Mouse (Mus musculus): ENCODE results near the gene Mboat2. TPM values are rescaled to one million over a fixed set of nuclear protein-coding genes. Genes with fewer than 3 reads are reported as not detected.

Mboat2 gene
- 16.6 and 17.2 TPM in 2 replicates for polyA plus RNA-seq (2011; ENCODE audit: insufficient read length, low read depth, missing spikeins)

DNA sequence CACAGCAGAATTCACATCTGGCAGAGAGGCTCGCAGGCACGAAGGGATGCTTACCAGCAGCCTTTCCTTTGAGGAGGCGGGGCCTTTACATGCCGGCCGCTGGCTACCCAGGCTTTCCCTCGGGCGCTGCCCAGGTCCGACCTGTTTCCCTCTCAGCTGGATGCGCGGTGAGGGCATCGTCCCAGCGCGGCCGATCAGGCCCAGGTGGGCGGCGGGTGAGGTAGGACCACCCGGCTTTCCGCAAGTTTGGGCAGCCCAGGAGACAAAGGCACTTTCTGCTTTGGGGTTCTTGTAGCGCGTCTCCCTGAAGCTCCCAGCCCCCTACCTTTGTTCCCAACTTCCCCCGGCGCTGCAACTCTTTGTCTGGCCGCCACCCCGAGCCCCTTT lies at the start of gene Mboat2:
Gene Mboat2 (plus strand): TSS at position 114 of the 387 bp plus-strand sequence.
- TF ChIP-seq POLR2A (IDR thresholded peaks at IDR 0.05; ENCODE audit: low read depth, low read length) (no peak; the same call in 1 of the 2 replicates), CTCF (IDR thresholded peaks at IDR 0.05; ENCODE audit: borderline replicate concordance, insufficient read depth, low read length) (no peak)
- Histone ChIP-seq H3K4me3 (ENCODE audit: insufficient read depth, low read length) (peak within 1 kb of the TSS; percentile 80), H3K4me1 (ENCODE audit: control insufficient read depth, insufficient read depth, low read length) (no peaks in the 10 kb centered on the region), H3K27ac (ENCODE audit: insufficient read depth, low read length) (no peak within 1 kb of the TSS)

DNA sequence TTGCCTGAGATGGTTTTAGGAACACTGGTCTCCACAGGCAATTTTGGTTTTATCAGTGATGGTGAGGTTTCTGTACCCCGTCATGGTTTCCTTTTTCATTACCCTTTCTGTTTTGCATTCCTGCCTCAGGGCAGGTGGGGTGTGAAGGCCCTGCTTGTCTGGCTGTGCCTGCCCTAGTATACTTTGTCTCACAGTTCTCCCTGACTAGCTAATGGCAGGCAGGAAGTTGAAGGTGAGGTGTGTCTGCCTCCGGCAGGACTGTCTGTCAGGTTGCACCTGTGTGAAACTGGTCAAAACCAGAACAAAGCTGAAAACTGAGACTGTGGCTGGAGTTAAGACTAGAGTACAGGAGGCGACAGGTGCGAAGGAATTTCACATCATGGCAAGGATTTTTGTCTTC lies 46.9 kb upstream of the Mboat2 start:
- TF ChIP-seq CTCF (IDR thresholded peaks at IDR 0.05; ENCODE audit: borderline replicate concordance, insufficient read depth, low read length) (no peak), POLR2A (IDR thresholded peaks at IDR 0.05; ENCODE audit: low read depth, low read length) (no peak)
- Histone ChIP-seq H3K27ac (ENCODE audit: insufficient read depth, low read length) (no peak overlapping the region), H3K4me3 (ENCODE audit: insufficient read depth, low read length) (no peak overlapping the region), H3K4me1 (ENCODE audit: control insufficient read depth, insufficient read depth, low read length) (no peaks in the 10 kb centered on the region)

DNA sequence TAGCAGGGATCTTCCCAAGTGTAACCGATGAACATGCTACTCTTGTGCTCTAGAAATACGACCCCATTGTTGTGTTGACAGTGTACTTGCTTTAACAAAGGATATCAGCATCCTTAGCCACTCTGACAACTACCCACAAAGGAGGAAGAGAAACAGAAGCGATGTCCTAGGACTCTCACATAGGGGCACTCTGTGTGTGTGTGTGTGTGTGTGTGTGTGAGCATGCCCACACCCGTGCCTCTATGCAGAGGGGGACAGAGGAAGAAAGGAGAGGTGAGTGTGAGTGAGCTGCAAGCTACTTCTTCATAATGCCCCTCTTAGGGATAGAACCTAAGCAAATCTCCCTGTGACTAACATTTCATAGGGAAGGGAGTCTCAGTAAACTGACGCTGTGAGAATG lies 44.8 kb upstream of the Mboat2 start:
- no peaks in the 10 kb centered on the region for H3K4me1 ChIP-seq (ENCODE audit: control insufficient read depth, insufficient read depth, low read length)
- no peak overlapping the region for H3K4me3 ChIP-seq (ENCODE audit: insufficient read depth, low read length)
- TF ChIP-seq POLR2A (IDR thresholded peaks at IDR 0.05; ENCODE audit: low read depth, low read length) (no peak), CTCF (IDR thresholded peaks at IDR 0.05; ENCODE audit: borderline replicate concordance, insufficient read depth, low read length) (no peak)
- no peak overlapping the region for H3K27ac ChIP-seq (ENCODE audit: insufficient read depth, low read length)

DNA sequence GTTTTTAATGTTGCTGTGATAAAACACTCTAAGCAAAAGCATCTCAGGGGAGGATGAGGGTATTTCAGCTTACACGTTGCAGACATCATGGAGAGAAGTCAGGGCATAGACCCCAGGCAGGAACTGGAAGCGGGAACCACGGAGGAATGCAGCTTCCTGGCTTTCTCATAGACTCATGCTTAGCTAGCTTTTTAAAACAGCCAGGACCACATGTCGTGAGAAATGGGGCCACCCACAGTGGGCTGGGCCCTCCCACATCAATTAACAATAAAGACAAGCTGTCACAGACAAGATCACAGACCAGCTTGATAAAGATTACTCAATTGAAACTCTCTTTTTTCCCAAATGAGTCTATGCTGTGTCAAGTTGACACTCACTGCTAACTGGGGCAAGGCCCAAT lies 44.4 kb upstream of the Mboat2 start:
- TF ChIP-seq POLR2A (IDR thresholded peaks at IDR 0.05; ENCODE audit: low read depth, low read length): no peak
- no peak for TF ChIP-seq CTCF (IDR thresholded peaks at IDR 0.05; ENCODE audit: borderline replicate concordance, insufficient read depth, low read length)
- no peaks in the 10 kb centered on the region for H3K4me1 ChIP-seq (ENCODE audit: control insufficient read depth, insufficient read depth, low read length)
- H3K4me3 ChIP-seq (ENCODE audit: insufficient read depth, low read length): no peak overlapping the region
- H3K27ac ChIP-seq (ENCODE audit: insufficient read depth, low read length): no peak overlapping the region

DNA sequence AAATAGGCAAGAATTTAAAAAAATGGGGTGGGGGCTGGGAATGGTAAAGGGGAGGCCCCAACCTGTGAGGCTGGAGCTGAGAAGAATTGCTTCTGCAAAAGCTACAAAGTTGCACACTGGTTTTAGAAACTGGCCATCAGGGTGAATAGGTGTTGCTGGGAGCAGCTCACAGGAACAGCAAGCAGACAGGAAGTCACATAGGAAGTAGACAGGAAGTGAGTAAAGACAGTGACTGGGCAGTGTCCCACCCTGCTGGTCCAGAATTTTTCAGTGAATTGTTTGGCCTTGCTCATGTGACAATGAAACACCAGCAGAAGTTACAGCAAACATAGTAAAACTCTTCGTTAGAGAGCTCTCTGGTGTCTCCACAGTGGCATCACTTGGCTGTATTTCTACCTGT lies 41.0 kb upstream of the Mboat2 start:
- no peak for TF ChIP-seq CTCF (IDR thresholded peaks at IDR 0.05; ENCODE audit: borderline replicate concordance, insufficient read depth, low read length)
- TF ChIP-seq POLR2A (IDR thresholded peaks at IDR 0.05; ENCODE audit: low read depth, low read length): no peak
- no peak overlapping the region for H3K27ac ChIP-seq (ENCODE audit: insufficient read depth, low read length)
- no peak overlapping the region for H3K4me3 ChIP-seq (ENCODE audit: insufficient read depth, low read length)
- no peaks in the 10 kb centered on the region for H3K4me1 ChIP-seq (ENCODE audit: control insufficient read depth, insufficient read depth, low read length)

DNA sequence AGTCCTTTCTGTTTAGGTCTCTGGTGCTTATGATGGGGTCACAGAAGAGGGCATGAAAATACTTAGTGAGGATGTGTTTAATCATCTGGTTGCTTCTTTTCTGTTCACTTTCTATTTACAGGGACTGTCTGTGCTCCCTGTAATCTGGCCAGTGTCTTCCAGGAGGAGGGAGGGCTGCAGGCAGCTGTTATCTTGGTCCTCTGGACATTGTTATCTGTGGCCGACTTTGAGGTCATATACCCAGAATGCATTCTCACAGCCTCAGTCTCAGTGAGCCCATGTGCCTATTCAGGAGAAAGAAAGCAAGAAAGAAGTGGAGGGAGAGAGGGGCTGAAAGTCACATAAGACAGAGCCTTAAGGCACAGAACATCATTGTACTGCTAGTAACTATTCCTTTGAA lies 19.4 kb upstream of the Mboat2 start:
- Histone ChIP-seq H3K27ac (ENCODE audit: insufficient read depth, low read length) (no peak overlapping the region), H3K4me1 (ENCODE audit: control insufficient read depth, insufficient read depth, low read length) (no peaks in the 10 kb centered on the region), H3K4me3 (ENCODE audit: insufficient read depth, low read length) (no peak overlapping the region)
- TF ChIP-seq POLR2A (IDR thresholded peaks at IDR 0.05; ENCODE audit: low read depth, low read length): no peak
- no peak for TF ChIP-seq CTCF (IDR thresholded peaks at IDR 0.05; ENCODE audit: borderline replicate concordance, insufficient read depth, low read length)

DNA sequence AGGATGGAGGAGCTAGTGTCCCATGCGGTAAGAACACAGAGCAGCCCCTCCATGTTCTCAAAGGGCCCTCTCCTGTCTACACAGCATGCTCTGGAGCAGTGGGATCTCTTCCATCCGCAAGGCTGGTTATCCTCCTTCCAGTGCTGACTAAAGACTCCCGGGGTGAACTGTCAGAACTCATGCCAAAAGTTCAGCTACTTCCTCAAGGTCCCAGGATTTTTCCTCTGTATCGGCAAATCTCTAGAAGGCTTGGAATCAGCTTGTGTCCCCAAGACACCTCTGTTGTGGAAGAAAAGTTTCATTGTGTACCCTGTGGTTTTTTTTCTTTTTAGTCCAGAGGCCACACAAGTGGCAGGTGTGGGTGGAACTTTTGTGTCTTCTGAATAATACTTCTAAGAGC lies 18.8 kb upstream of the Mboat2 start:
- TF ChIP-seq POLR2A (IDR thresholded peaks at IDR 0.05; ENCODE audit: low read depth, low read length) (no peak), CTCF (IDR thresholded peaks at IDR 0.05; ENCODE audit: borderline replicate concordance, insufficient read depth, low read length) (no peak)
- H3K27ac ChIP-seq (ENCODE audit: insufficient read depth, low read length): no peak overlapping the region

DNA sequence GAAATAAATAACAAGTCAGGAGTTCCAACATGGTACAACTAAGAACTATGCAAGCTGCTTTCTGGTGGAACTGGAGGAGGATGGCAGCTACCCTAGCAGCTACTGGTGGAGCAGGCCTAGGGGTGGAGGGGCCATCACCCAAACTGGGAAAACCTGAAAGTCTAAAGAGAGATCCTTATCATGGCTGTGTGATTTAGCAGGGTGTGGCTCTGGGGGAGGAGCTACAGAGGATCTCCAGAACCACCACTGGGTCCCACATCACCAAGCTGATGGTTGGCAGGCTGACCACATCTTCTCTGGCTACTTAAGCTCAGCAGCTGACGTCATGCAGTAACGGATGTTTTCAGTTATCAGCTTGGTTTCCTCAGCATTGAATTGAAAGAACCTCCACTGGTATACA lies 7.8 kb upstream of the Mboat2 start:
- H3K27ac ChIP-seq (ENCODE audit: insufficient read depth, low read length): no peak overlapping the region
- H3K4me1 ChIP-seq (ENCODE audit: control insufficient read depth, insufficient read depth, low read length): peaks cover 9% of the 10 kb centered on the region
- no peak overlapping the region for H3K4me3 ChIP-seq (ENCODE audit: insufficient read depth, low read length)
- TF ChIP-seq POLR2A (IDR thresholded peaks at IDR 0.05; ENCODE audit: low read depth, low read length) (no peak), CTCF (IDR thresholded peaks at IDR 0.05; ENCODE audit: borderline replicate concordance, insufficient read depth, low read length) (no peak)

More for the DNA sequence above, 18.8 kb upstream of the Mboat2 start:
- Histone ChIP-seq H3K4me1 (ENCODE audit: control insufficient read depth, insufficient read depth, low read length) (no peaks in the 10 kb centered on the region), H3K4me3 (ENCODE audit: insufficient read depth, low read length) (no peak overlapping the region)

DNA sequence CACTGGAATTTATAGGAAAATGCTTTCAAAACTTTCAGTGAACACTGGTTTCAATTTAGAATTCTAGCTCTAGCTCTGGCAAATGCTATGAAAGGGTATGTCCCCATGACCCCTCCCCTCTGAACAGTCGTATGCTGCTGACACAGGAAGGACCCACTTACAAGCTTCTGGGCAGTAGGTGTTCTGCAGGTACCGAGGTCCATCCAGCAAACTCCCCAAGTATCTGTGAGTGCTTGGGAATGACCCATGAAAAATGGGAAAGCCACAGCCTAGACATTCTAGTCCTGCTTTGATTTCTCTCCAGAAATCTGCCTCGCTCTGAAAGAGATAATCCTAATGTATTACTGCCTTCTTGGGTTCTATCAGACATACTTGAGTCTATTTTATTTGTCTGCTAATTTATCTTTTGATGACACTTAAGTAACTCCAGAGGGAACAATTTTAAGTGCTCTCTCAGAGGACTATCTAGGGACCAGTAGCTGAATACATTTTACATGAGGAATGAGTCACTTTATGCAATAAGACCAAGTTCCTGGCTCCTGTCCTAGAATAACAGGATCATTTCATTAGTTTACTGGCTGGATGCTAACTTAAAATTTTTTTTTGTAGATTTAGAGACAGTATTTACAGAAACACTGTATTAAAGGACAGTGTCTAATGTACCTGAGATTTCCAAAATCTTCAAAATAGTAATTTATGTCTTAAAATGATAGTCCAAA lies 6.9 kb upstream of the Mboat2 start:
- TF ChIP-seq POLR2A (IDR thresholded peaks at IDR 0.05; ENCODE audit: low read depth, low read length) (no peak), CTCF (IDR thresholded peaks at IDR 0.05; ENCODE audit: borderline replicate concordance, insufficient read depth, low read length) (no peak)
- Histone ChIP-seq H3K4me1 (ENCODE audit: control insufficient read depth, insufficient read depth, low read length) (peaks cover 9% of the 10 kb centered on the region), H3K27ac (ENCODE audit: insufficient read depth, low read length) (no peak overlapping the region), H3K4me3 (ENCODE audit: insufficient read depth, low read length) (no peak overlapping the region)

DNA sequence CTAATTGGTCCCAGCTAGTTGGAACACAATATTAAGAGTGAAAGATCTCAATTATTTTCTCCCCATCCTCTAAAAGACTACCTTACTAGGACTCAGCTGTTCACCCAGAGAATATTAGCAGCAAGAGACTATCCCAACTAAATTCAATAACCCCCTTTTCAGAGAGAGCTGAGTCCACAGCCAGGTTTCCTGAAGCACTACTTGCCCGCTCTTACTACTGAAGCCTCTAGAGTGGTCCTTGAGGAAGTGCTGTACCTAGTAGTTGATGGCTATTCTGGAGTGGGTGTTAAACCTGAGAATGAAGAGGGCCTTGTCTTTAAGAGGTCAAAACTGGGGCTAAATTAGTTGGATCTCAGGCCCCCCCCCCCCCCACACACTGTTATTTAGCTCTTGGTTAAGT lies 593 bp upstream of the Mboat2 start:
- TF ChIP-seq CTCF (IDR thresholded peaks at IDR 0.05; ENCODE audit: borderline replicate concordance, insufficient read depth, low read length) (no peak), POLR2A (IDR thresholded peaks at IDR 0.05; ENCODE audit: low read depth, low read length) (no peak)
- Histone ChIP-seq H3K4me1 (ENCODE audit: control insufficient read depth, insufficient read depth, low read length) (no peaks in the 10 kb centered on the region), H3K4me3 (ENCODE audit: insufficient read depth, low read length) (no peak overlapping the region), H3K27ac (ENCODE audit: insufficient read depth, low read length) (no peak overlapping the region)
